Mouse (Mus musculus): Measurements from ENCODE around the gene Pnkp.

DNA sequence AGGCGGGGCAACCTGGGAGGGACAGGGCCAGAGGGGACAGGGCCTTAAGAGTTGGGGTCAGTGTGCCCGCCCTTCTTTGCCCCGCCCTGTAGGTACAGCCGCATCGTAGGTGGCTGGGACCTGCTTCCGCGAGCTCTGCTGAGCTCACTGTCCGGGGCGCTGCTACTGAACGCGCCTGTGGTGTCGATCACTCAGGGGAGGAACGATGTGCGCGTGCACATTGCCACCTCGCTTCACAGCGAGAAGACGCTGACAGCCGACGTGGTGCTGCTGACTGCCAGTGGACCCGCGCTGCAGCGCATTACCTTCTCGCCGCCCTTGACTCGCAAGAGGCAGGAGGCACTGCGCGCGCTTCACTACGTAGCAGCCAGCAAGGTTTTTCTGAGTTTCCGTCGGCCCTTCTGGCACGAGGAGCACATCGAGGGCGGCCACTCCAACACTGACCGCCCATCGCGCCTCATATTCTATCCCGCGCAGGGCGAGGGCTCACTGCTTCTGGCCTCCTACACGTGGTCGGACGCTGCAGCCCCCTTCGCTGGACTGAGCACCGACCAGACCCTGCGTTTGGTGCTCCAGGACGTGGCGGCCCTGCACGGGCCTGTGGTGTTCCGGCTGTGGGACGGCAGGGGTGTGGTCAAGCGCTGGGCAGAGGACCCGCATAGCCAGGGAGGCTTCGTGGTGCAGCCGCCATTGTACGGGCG lies 17.3 kb upstream of the Pnkp start:
- no peak for TF ChIP-seq SMC3 (IDR thresholded peaks at IDR 0.05; ENCODE audit: low read depth, low read length)
- no peak for TF ChIP-seq CTCF (conservative IDR thresholded peaks at IDR 0.05 in 1 of 2, IDR thresholded peaks at IDR 0.05 in 1 of 2; ENCODE audit: low read depth in 2 of 2, low read length in 2 of 2)
- no peak for TF ChIP-seq CHD2 (IDR thresholded peaks at IDR 0.05; ENCODE audit: low read length)
- TF ChIP-seq EP300 (IDR thresholded peaks at IDR 0.05; ENCODE audit: low read length): no peak
- TF ChIP-seq POLR2AphosphoS2 (IDR thresholded peaks at IDR 0.05; ENCODE audit: low read depth, low read length): no peak; the same call in 1 of the 2 replicates
- TF ChIP-seq RAD21 (IDR thresholded peaks at IDR 0.05; ENCODE audit: low read depth, low read length): no peak
- TF ChIP-seq HCFC1 (IDR thresholded peaks at IDR 0.05; ENCODE audit: low read depth, low read length): no peak
- no peak for TF ChIP-seq USF2 (conservative IDR thresholded peaks at IDR 0.05; ENCODE audit: low read depth, low read length)
- no peak for TF ChIP-seq MAZ (IDR thresholded peaks at IDR 0.05; ENCODE audit: low read depth, low read length)
- no peak for TF ChIP-seq JUN (IDR thresholded peaks at IDR 0.05; ENCODE audit: insufficient read depth, low read depth, low read length)
- TF ChIP-seq ETS1 (conservative IDR thresholded peaks at IDR 0.05; ENCODE audit: low read depth, low read length): no peak
- TF ChIP-seq POLR2A (IDR thresholded peaks at IDR 0.05; ENCODE audit: low read depth, low read length): peak; percentile 11; the same call in 1 of the 2 replicates
- TF ChIP-seq RCOR1 (conservative IDR thresholded peaks at IDR 0.05; ENCODE audit: low read depth, low read length): no peak
- TF ChIP-seq USF1 (IDR thresholded peaks at IDR 0.05; ENCODE audit: low read depth, low read length): no peak
